Mouse (Mus musculus) myocyte (in vitro differentiated cells): ENCODE results near the gene Ccnt2.

Source experiments
- CEBPB ChIP-seq: IDR thresholded peaks from 2 replicates; pipeline ENCODE4 v1.6.1; 2011; ENCODE audit warnings: mild to moderate bottlenecking, moderate library complexity; ENCODE audit not compliant: poor library complexity, insufficient read depth, severe bottlenecking
- E2F4 ChIP-seq: IDR thresholded peaks from one replicate; pipeline ENCODE4 v1.6.1; 2011; ENCODE audit warnings: mild to moderate bottlenecking, control low read depth, moderate library complexity; ENCODE audit not compliant: insufficient read depth
- MAX ChIP-seq: IDR thresholded peaks from one replicate; pipeline ENCODE4 v1.6.1; 2011; ENCODE audit warnings: low read depth, mild to moderate bottlenecking, control low read depth
- MYOD1 ChIP-seq, 3 experiments: IDR thresholded peaks; one replicate each; pipeline ENCODE4 v1.6.1; 2011; ENCODE audit warnings: control low read depth in 2 of 3, low read depth in 2 of 3, mild to moderate bottlenecking in 2 of 3, moderate library complexity in 1 of 3; ENCODE audit not compliant: insufficient read length in 2 of 3, control insufficient read depth in 1 of 3
- MYOG ChIP-seq, 3 experiments: IDR thresholded peaks; one replicate each; pipeline ENCODE4 v1.6.1; 2011; ENCODE audit warnings: control low read depth in 2 of 3, low read depth in 2 of 3, mild to moderate bottlenecking in 2 of 3; ENCODE audit not compliant: insufficient read length in 2 of 3, control insufficient read depth in 1 of 3, insufficient read depth in 1 of 3
- POLR2A ChIP-seq: IDR thresholded peaks from one replicate; pipeline ENCODE4 v1.6.1; 2011; ENCODE audit warnings: low read depth, mild to moderate bottlenecking, control low read depth, moderate library complexity; ENCODE audit not compliant: insufficient read length
- POLR2AphosphoS2 ChIP-seq: IDR thresholded peaks from one replicate; pipeline ENCODE4 v1.6.1; 2011; ENCODE audit warnings: low read depth, control low read depth; ENCODE audit not compliant: insufficient read length
- REST ChIP-seq: IDR thresholded peaks from one replicate; pipeline ENCODE4 v1.6.1; 2011; ENCODE audit warnings: mild to moderate bottlenecking, control low read depth, moderate library complexity; ENCODE audit not compliant: insufficient read depth, insufficient read length
- SRF ChIP-seq: IDR thresholded peaks from one replicate; pipeline ENCODE4 v1.6.1; 2011; ENCODE audit warnings: low read depth; ENCODE audit not compliant: control insufficient read depth, insufficient read length
- TCF12 ChIP-seq: IDR thresholded peaks from one replicate; pipeline ENCODE4 v1.6.1; 2011; ENCODE audit warnings: mild to moderate bottlenecking, control low read depth; ENCODE audit not compliant: poor library complexity, insufficient read depth, severe bottlenecking
- TCF3 ChIP-seq: IDR thresholded peaks from one replicate; pipeline ENCODE4 v1.6.1; 2011; ENCODE audit warnings: low read depth, control low read depth; ENCODE audit not compliant: insufficient read length
- USF1 ChIP-seq: IDR thresholded peaks from one replicate; pipeline ENCODE4 v1.6.1; 2011; ENCODE audit warnings: low read depth, mild to moderate bottlenecking, control low read depth, moderate library complexity

DNA sequence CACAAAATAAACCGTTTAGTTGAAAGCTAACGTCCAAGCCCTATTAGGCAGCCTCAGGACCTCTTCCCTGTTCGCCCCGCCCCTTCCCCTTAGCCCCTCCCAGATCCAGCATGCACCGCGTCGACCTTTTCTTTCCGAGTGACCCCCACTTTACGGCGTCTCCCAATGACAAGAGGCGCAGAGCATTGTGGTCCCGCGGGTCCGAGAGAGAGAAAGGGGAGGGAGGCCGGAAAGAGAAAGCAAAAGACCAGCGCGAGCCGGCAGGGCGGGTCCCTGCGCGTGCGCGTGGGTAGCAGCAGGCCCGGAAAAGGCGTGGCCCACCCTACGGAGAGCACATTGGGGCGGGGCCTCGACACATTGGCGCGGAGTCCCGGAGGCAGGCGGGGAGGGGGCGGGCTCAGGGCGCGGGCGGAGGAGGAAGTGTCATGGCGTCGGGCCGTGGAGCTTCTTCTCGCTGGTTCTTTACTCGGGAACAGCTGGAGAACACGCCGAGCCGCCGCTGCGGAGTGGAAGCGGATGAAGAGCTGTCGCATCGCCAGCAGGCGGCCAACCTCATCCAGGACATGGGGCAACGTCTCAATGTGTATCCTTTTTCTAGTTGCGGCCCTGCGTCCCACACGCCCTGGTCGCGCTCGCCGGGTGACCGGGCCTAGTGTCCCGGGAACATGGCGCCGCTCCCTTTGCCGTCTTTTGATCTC lies at the start of gene Ccnt2:
- no peak for TF ChIP-seq SRF
- peak in 1 of 3 experiments; percentile 37 for TF ChIP-seq MYOD1 (IDR thresholded peaks at IDR 0.05; ENCODE audit: control insufficient read depth in 1 of 3, insufficient read length in 2 of 3, low read depth in 2 of 3)
- peak; percentile 90 for TF ChIP-seq POLR2AphosphoS2
- TF ChIP-seq POLR2A: peak; percentile 88
- TF ChIP-seq USF1: no peak
- no peak for TF ChIP-seq CEBPB
- TF ChIP-seq TCF12: no peak
- TF ChIP-seq MAX: no peak
- TF ChIP-seq MYOG (IDR thresholded peaks at IDR 0.05; ENCODE audit: control insufficient read depth in 1 of 3, insufficient read depth in 1 of 3, insufficient read length in 2 of 3, low read depth in 2 of 3): peak in 1 of 3 experiments; percentile 17
- TF ChIP-seq REST: no peak
- TF ChIP-seq E2F4: no peak
- TF ChIP-seq TCF3: no peak
